Mouse (Mus musculus): Measurements from ENCODE around the gene Gfral. TPM values are rescaled to one million over a fixed set of nuclear protein-coding genes. Genes with fewer than 3 reads are reported as not detected.
A peak's percentile ranks its signal among the peaks of the same experiment; 100 is the strongest.
"Not testable (repeated sequence)": the region's sequence is repeated elsewhere in the genome, so short reads cannot be mapped to it uniquely, and the experiment has no call there.

The Gfral gene
- polyA plus RNA-seq, 1 experiment from 2014 or later, result not detected

GRCm38 (mm10) chr9:76145593-76145992 is 67.9 kb downstream of the Gfral start:
- no peaks in the 10 kb centered on the region for H3K4me1 ChIP-seq (ENCODE audit: control insufficient read depth, insufficient read depth, low read length)
- no peaks in the 10 kb centered on the region for H3K36me3 ChIP-seq (ENCODE audit: control insufficient read depth, insufficient read depth, low read length)
- H3K4me3 ChIP-seq (ENCODE audit: low read depth, low read length), result no peak overlapping the region
- WGBS, result 69% methylated on average over 3 of the region's 3 CpGs
- H3K27ac ChIP-seq (ENCODE audit: low read depth, low read length), result no peak overlapping the region
- no peaks in the 10 kb centered on the region for H3K27me3 ChIP-seq (ENCODE audit: control insufficient read depth, insufficient read depth, low read length)
- no peaks in the 10 kb centered on the region for H3K9me3 ChIP-seq (ENCODE audit: control insufficient read depth, low read length)
- no peak overlapping the region for H3K4me2 ChIP-seq (ENCODE audit: low read depth, low read length)
- no peak overlapping the region for H3K9ac ChIP-seq (replicated peaks; ENCODE audit: low read depth, low read length)
- ATAC-seq (ENCODE audit: low read depth), result no peak

- H3K36me3 ChIP-seq (ENCODE audit: control insufficient read depth, insufficient read depth, low read length), result no peaks in the 10 kb centered on the region
- ATAC-seq (ENCODE audit: low read depth), result peak; percentile 74; the same call in 1 of the 2 replicates
- no peak overlapping the region for H3K27ac ChIP-seq (ENCODE audit: low read depth, low read length)
- H3K9me3 ChIP-seq (ENCODE audit: control insufficient read depth, low read length), result no peaks in the 10 kb centered on the region
- no peak overlapping the region for H3K4me3 ChIP-seq (ENCODE audit: low read depth, low read length)
- no peak overlapping the region for H3K9ac ChIP-seq (replicated peaks; ENCODE audit: low read depth, low read length)
- WGBS, result 66% methylated on average over 3 of the region's 3 CpGs
- H3K27me3 ChIP-seq (ENCODE audit: control insufficient read depth, insufficient read depth, low read length), result no peaks in the 10 kb centered on the region
- H3K4me2 ChIP-seq (ENCODE audit: low read depth, low read length), result no peak overlapping the region
- H3K4me1 ChIP-seq (ENCODE audit: control insufficient read depth, insufficient read depth, low read length), result no peaks in the 10 kb centered on the region
Measured at GRCm38 (mm10) chr9:76138378-76139109, 74.9 kb downstream of the Gfral start.

GRCm38 (mm10) chr9:76134042-76134441 is 79.4 kb downstream of the Gfral start:
- Histone ChIP-seq H3K4me1 (ENCODE audit: control insufficient read depth, insufficient read depth, low read length) (no peaks in the 10 kb centered on the region), H3K36me3 (ENCODE audit: control insufficient read depth, insufficient read depth, low read length) (no peaks in the 10 kb centered on the region), H3K27ac (ENCODE audit: low read depth, low read length) (no peak overlapping the region), H3K9ac (replicated peaks; ENCODE audit: low read depth, low read length) (no peak overlapping the region), H3K27me3 (ENCODE audit: control insufficient read depth, insufficient read depth, low read length) (no peaks in the 10 kb centered on the region), H3K4me2 (ENCODE audit: low read depth, low read length) (no peak overlapping the region), H3K9me3 (ENCODE audit: control insufficient read depth, low read length) (no peaks in the 10 kb centered on the region), H3K4me3 (ENCODE audit: low read depth, low read length) (no peak overlapping the region)
- 83% methylated on average over 6 of the region's 6 CpGs for WGBS
- ATAC-seq (ENCODE audit: low read depth), result no peak

- no peaks in the 10 kb centered on the region for H3K36me3 ChIP-seq (ENCODE audit: control insufficient read depth, insufficient read depth, low read length)
- no peak for ATAC-seq (ENCODE audit: low read depth)
- H3K27ac ChIP-seq (ENCODE audit: low read depth, low read length), result no peak overlapping the region
- no peaks in the 10 kb centered on the region for H3K27me3 ChIP-seq (ENCODE audit: control insufficient read depth, insufficient read depth, low read length)
- no peaks in the 10 kb centered on the region for H3K4me1 ChIP-seq (ENCODE audit: control insufficient read depth, insufficient read depth, low read length)
- no peak overlapping the region for H3K9ac ChIP-seq (replicated peaks; ENCODE audit: low read depth, low read length)
- 62% methylated on average over 1 of the region's 1 CpGs for WGBS
- H3K4me2 ChIP-seq (ENCODE audit: low read depth, low read length), result no peak overlapping the region
- no peak overlapping the region for H3K4me3 ChIP-seq (ENCODE audit: low read depth, low read length)
- H3K9me3 ChIP-seq (ENCODE audit: control insufficient read depth, low read length), result no peaks in the 10 kb centered on the region
Measured at GRCm38 (mm10) chr9:76129353-76129752, 84.1 kb downstream of the Gfral start.

GRCm38 (mm10) chr9:76124249-76124648 is 89.2 kb downstream of the Gfral start:
- no peak overlapping the region for H3K4me3 ChIP-seq (ENCODE audit: low read depth, low read length)
- ATAC-seq (ENCODE audit: low read depth), result no peak
- WGBS, result 77% methylated on average over 4 of the region's 4 CpGs
- H3K4me2 ChIP-seq (ENCODE audit: low read depth, low read length), result no peak overlapping the region
- no peaks in the 10 kb centered on the region for H3K27me3 ChIP-seq (ENCODE audit: control insufficient read depth, insufficient read depth, low read length)
- no peak overlapping the region for H3K27ac ChIP-seq (ENCODE audit: low read depth, low read length)
- H3K36me3 ChIP-seq (ENCODE audit: control insufficient read depth, insufficient read depth, low read length), result no peaks in the 10 kb centered on the region
- H3K9ac ChIP-seq (replicated peaks; ENCODE audit: low read depth, low read length), result no peak overlapping the region
- no peaks in the 10 kb centered on the region for H3K9me3 ChIP-seq (ENCODE audit: control insufficient read depth, low read length)
- no peaks in the 10 kb centered on the region for H3K4me1 ChIP-seq (ENCODE audit: control insufficient read depth, insufficient read depth, low read length)

GRCm38 (mm10) chr9:76122888-76123287 is 90.6 kb downstream of the Gfral start:
- not testable (repeated sequence) for H3K4me2 ChIP-seq (ENCODE audit: low read depth, low read length); H3K27me3 ChIP-seq (ENCODE audit: control insufficient read depth, insufficient read depth, low read length); H3K9ac ChIP-seq (replicated peaks; ENCODE audit: low read depth, low read length); H3K36me3 ChIP-seq (ENCODE audit: control insufficient read depth, insufficient read depth, low read length); H3K9me3 ChIP-seq (ENCODE audit: control insufficient read depth, low read length); H3K4me1 ChIP-seq (ENCODE audit: control insufficient read depth, insufficient read depth, low read length); H3K27ac ChIP-seq (ENCODE audit: low read depth, low read length); H3K4me3 ChIP-seq (ENCODE audit: low read depth, low read length)
- peak; percentile 68; the same call in 1 of the 2 replicates for ATAC-seq (ENCODE audit: low read depth)
- WGBS, result 6% methylated on average over 2 of the region's 2 CpGs

Other genes starting within 250 kb of the Gfral start
- gene Hmgcll1, start 198.8 kb downstream of the Gfral start, polyA plus RNA-seq (2014; fragmentation: Nextera tagmentation; extraction: Ambion mirVana), result 27.5 and 29.9 TPM in 2 replicates
- 9.0 and 10.8 TPM in 2 replicates for gene Hcrtr2, start 110.2 kb upstream of the Gfral start, polyA plus RNA-seq (2014; fragmentation: Nextera tagmentation; extraction: Ambion mirVana)